Mouse (Mus musculus): ENCODE measurements around the gene Drg1. TPM values are rescaled to one million over a fixed set of nuclear protein-coding genes. Genes with fewer than 3 reads are reported as not detected.

Drg1 gene
- polyA plus RNA-seq, 1 experiment from 2014 or later = 232 TPM

- ATAC-seq (ENCODE audit: insufficient read depth, low FRiP score, low read depth) = peak; percentile 17
Observed at GRCm38 (mm10) chr11:3288521-3289301, 22.5 kb upstream of the Drg1 start, which contains the start of gene Patz1. Patz1 (plus strand) TSS chr11:3288874.

GRCm38 (mm10) chr11:3287921-3288320, 21.7 kb upstream of the Drg1 start:
- peak overlapping the region; percentile 85; the same call in 1 of the 2 replicates for H3K4me3 ChIP-seq (replicated peaks)
- ATAC-seq (ENCODE audit: insufficient read depth, low FRiP score, low read depth) = no peak

More at GRCm38 (mm10) chr11:3288521-3289301, 22.5 kb upstream of the Drg1 start, which contains the start of gene Patz1:
- Histone ChIP-seq H3K9ac (peak within 1 kb of the TSS; percentile 92), H3K27me3 (replicated peaks) (no peaks in the 10 kb centered on the region), H3K9me3 (no peaks in the 10 kb centered on the region), H3K4me2 (peak within 1 kb of the TSS; percentile 90), H3K4me3 (replicated peaks) (peak within 1 kb of the TSS; percentile 85), H3K27ac (peak within 1 kb of the TSS; percentile 100), H3K4me1 (peaks cover 36% of the 10 kb centered on the region), H3K36me3 (peaks cover 4% of the 10 kb centered on the region; the same call in 1 of the 2 replicates)
- WGBS = under 1% methylated on average over 41 of the region's 41 CpGs

DNA sequence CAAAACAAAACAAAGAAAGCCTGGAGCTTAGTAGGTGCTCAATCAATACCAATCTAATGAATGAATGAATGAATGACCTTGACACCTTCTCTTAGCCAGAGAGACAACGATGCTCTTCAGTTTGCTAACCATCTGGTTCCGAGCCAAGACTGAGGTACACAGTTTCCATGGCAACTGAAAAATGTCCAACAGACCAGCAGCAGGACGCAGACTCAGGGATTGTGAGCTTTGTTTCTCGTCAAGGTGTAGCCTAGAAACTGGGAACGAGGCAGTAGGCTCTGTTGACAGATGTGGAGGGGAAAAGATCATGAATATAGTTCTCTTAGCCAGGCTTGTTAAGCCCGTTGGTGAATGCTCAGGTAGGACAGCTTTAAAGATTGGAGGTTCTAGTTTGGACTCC, 20.9 kb upstream of the Drg1 start:
- peaks cover 24% of the 10 kb centered on the region for H3K4me1 ChIP-seq
- no peak overlapping the region for H3K27ac ChIP-seq
- WGBS = 28% methylated on average over 6 of the region's 6 CpGs
- H3K9me3 ChIP-seq = no peaks in the 10 kb centered on the region
- no peak overlapping the region for H3K9ac ChIP-seq
- no peaks in the 10 kb centered on the region for H3K27me3 ChIP-seq (replicated peaks)
- H3K36me3 ChIP-seq = no peaks in the 10 kb centered on the region
- no peak overlapping the region for H3K4me3 ChIP-seq (replicated peaks)
- no peak for ATAC-seq (ENCODE audit: insufficient read depth, low FRiP score, low read depth)
- no peak overlapping the region for H3K4me2 ChIP-seq

More at GRCm38 (mm10) chr11:3287921-3288320, 21.7 kb upstream of the Drg1 start:
- Histone ChIP-seq H3K36me3 (no peaks in the 10 kb centered on the region), H3K4me1 (peaks cover 28% of the 10 kb centered on the region), H3K4me2 (peak overlapping the region; percentile 90), H3K27me3 (replicated peaks) (no peaks in the 10 kb centered on the region), H3K9me3 (no peaks in the 10 kb centered on the region), H3K27ac (no peak overlapping the region; the same call in 1 of the 2 replicates), H3K9ac (no peak overlapping the region)
- WGBS = 65% methylated on average over 5 of the region's 5 CpGs

GRCm38 (mm10) chr11:3285940-3286339, 19.7 kb upstream of the Drg1 start:
- Histone ChIP-seq H3K9me3 (no peaks in the 10 kb centered on the region), H3K4me1 (peaks cover 18% of the 10 kb centered on the region; the same call in 1 of the 2 replicates), H3K9ac (no peak overlapping the region), H3K27me3 (replicated peaks) (no peaks in the 10 kb centered on the region), H3K36me3 (no peaks in the 10 kb centered on the region), H3K27ac (no peak overlapping the region), H3K4me2 (no peak overlapping the region), H3K4me3 (replicated peaks) (no peak overlapping the region)
- WGBS = 85% methylated on average over 3 of the region's 3 CpGs
- no peak for ATAC-seq (ENCODE audit: insufficient read depth, low FRiP score, low read depth)

DNA sequence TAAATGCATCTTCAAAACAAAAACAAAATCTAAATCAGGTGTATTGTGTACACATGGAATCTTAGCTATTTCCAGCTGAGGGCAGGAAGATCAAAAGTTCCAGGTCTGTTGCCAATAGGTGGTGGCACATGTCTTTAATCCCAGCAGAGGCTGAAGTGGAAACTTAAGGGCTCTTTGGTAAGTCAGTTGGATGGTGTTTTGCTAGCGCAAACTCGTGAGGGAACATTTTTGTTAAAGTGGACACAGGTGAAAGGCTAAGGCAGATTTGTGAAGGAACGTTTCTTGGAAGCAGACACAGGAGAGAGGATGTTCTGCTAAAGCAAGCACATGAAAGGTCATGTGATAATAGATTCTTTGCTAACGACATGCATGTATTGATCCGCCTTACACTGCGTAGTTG, 17.4 kb upstream of the Drg1 start:
- no peak overlapping the region for H3K4me2 ChIP-seq
- WGBS = 89% methylated on average over 6 of the region's 6 CpGs
- no peak for ATAC-seq (ENCODE audit: insufficient read depth, low FRiP score, low read depth)
- H3K4me3 ChIP-seq (replicated peaks) = no peak overlapping the region
- no peak overlapping the region for H3K27ac ChIP-seq
- H3K9ac ChIP-seq = no peak overlapping the region
- H3K27me3 ChIP-seq (replicated peaks) = no peaks in the 10 kb centered on the region
- H3K9me3 ChIP-seq = no peaks in the 10 kb centered on the region
- H3K4me1 ChIP-seq = peaks cover 13% of the 10 kb centered on the region; the same call in 1 of the 2 replicates
- no peaks in the 10 kb centered on the region for H3K36me3 ChIP-seq

DNA sequence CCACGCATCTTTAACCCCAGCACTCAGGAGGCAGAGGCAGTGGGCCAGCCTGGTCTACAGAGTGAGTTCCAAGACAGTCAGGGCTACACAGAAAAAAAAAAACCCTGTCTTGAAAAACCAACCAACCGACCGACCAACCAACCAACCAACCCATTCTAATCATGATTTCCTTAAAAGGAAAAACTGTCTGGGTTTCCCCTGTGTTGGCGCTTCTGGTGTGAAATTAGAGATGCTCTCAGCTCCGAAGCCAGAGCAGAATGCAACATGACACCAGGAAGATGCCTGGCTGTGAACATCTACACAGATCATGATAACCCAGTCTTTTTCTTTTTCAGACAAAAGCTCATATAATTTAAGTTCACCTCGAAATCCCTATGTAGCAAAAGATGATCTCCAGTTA, 16.7 kb upstream of the Drg1 start:
- no peak overlapping the region for H3K4me2 ChIP-seq

GRCm38 (mm10) chr11:3279729-3280128, 13.5 kb upstream of the Drg1 start:
- H3K4me1 ChIP-seq = no peaks in the 10 kb centered on the region
- no peaks in the 10 kb centered on the region for H3K27me3 ChIP-seq (replicated peaks)
- no peak overlapping the region for H3K9ac ChIP-seq
- H3K4me3 ChIP-seq (replicated peaks) = no peak overlapping the region
- WGBS = 68% methylated on average over 2 of the region's 2 CpGs
- H3K27ac ChIP-seq = no peak overlapping the region
- no peak for ATAC-seq (ENCODE audit: insufficient read depth, low FRiP score, low read depth)
- H3K9me3 ChIP-seq = no peaks in the 10 kb centered on the region
- no peak overlapping the region for H3K4me2 ChIP-seq
- no peaks in the 10 kb centered on the region for H3K36me3 ChIP-seq

More for the DNA sequence above, 16.7 kb upstream of the Drg1 start:
- H3K9ac ChIP-seq = no peak overlapping the region
- H3K27ac ChIP-seq = no peak overlapping the region
- H3K4me1 ChIP-seq = 0 out of 2 replicates have a peak, but pooled peaks cover 6% of the 10 kb centered on the region
- ATAC-seq (ENCODE audit: insufficient read depth, low FRiP score, low read depth) = no peak
- no peaks in the 10 kb centered on the region for H3K27me3 ChIP-seq (replicated peaks)
- H3K9me3 ChIP-seq = no peaks in the 10 kb centered on the region
- no peak overlapping the region for H3K4me3 ChIP-seq (replicated peaks)
- 78% methylated on average over 6 of the region's 6 CpGs for WGBS
- H3K36me3 ChIP-seq = no peaks in the 10 kb centered on the region

GRCm38 (mm10) chr11:3278351-3278750, 12.1 kb upstream of the Drg1 start:
- no peaks in the 10 kb centered on the region for H3K36me3 ChIP-seq
- no peaks in the 10 kb centered on the region for H3K4me1 ChIP-seq
- H3K27ac ChIP-seq = no peak overlapping the region
- no peak overlapping the region for H3K9ac ChIP-seq
- no peak overlapping the region for H3K4me3 ChIP-seq (replicated peaks)
- no peak overlapping the region for H3K4me2 ChIP-seq
- H3K9me3 ChIP-seq = no peaks in the 10 kb centered on the region
- no peak for ATAC-seq (ENCODE audit: insufficient read depth, low FRiP score, low read depth)
- no peaks in the 10 kb centered on the region for H3K27me3 ChIP-seq (replicated peaks)
- 60% methylated on average over 5 of the region's 5 CpGs for WGBS

DNA sequence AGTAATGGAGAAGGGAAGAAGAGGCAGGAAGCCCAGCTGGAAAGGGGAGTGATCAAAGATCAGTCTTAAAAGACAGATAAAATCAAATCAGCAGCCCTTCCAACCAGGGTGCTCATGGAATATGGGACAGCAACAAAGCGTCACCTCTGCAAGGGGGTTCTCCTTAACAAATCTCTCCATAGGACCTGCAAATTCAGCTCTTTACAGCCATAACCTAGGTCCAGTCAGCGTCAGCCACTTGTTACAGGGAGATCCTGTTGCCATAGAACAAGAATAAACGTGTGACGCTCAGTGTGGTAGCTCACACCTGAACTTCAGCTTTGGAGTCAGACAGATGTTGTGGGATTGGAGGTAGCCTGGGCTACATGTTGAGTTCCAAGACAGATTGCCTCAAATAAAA, 3.0 kb upstream of the Drg1 start:
- H3K36me3 ChIP-seq = no peaks in the 10 kb centered on the region
- H3K27ac ChIP-seq = no peak overlapping the region
- 38% methylated on average over 4 of the region's 4 CpGs for WGBS
- H3K9me3 ChIP-seq = no peaks in the 10 kb centered on the region
- no peak overlapping the region for H3K9ac ChIP-seq
- no peak overlapping the region for H3K4me2 ChIP-seq
- H3K4me1 ChIP-seq = peaks cover 8% of the 10 kb centered on the region
- no peak overlapping the region for H3K4me3 ChIP-seq (replicated peaks)
- no peaks in the 10 kb centered on the region for H3K27me3 ChIP-seq (replicated peaks)
- no peak for ATAC-seq (ENCODE audit: insufficient read depth, low FRiP score, low read depth)

DNA sequence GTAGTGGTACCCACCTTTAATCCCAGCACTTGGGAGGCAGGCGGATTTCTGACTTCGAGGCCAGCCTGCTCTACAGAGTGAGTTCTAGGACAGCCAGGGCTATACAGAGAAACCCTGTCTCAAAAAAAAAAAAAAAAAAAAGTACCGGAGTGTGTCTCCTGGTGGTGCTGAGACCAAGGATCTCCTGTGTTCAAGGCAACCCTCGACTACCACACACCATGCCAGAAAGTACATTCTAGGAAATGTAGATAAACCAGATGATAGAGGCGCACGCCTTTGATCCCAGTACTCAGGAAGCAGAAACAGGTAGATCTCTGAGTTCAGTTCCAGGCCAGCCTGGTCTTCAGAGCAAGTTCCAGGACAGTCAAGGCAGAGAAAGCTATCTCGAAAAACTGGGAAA, 918 bp upstream of the Drg1 start:
- H3K27ac ChIP-seq = peak overlapping the region; percentile 89; the same call in 1 of the 2 replicates
- 44% methylated on average over 7 of the region's 7 CpGs for WGBS
- H3K36me3 ChIP-seq = peaks cover 7% of the 10 kb centered on the region
- H3K4me2 ChIP-seq = peak overlapping the region; percentile 52
- peak overlapping the region; percentile 51; the same call in 1 of the 2 replicates for H3K9ac ChIP-seq
- ATAC-seq (ENCODE audit: insufficient read depth, low FRiP score, low read depth) = no peak
- H3K4me3 ChIP-seq (replicated peaks) = peak overlapping the region; percentile 94
- H3K4me1 ChIP-seq = peaks cover 8% of the 10 kb centered on the region
- H3K9me3 ChIP-seq = no peaks in the 10 kb centered on the region
- no peaks in the 10 kb centered on the region for H3K27me3 ChIP-seq (replicated peaks)

DNA sequence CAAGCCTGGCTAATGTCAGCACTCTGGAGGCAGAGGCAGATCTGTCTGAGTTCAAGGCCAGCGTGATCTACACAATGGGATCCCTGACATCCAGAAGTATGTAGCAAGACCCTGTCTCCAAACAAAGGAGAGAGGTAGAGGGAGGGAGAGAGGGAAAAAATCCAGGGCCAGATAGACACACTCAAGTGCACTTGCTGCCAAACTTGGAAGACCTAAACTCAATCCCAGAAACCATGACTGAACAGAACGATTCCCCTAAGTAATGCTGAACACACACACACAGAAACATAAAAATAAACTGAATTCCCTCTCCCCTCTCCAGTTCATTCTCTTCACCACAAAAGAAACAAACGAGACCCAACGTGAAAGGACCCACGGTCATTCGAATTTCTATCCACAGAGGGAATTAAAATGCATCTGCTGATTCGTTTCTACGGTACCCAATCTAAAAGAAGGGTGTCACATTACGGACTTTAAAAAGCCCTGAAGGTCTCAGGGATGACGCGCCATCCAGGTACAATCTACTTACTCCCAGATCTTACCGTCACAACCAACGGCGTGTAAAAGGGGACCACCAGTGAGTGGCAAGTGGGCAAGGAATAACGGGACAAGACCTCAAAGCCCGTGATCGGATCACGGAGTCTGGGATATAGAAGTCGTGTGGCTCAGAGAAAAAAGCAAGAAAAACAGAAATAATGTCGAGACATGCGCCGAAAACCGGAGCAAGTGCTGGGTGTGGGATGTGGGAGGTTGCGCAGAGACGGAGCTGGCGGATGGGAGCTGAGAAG, 730 bp downstream of the Drg1 start:
- H3K4me2 ChIP-seq = peak overlapping the region; percentile 71
- H3K4me1 ChIP-seq = peaks cover 8% of the 10 kb centered on the region
- ATAC-seq (ENCODE audit: insufficient read depth, low FRiP score, low read depth) = no peak
- peak overlapping the region; percentile 94 for H3K4me3 ChIP-seq (replicated peaks)
- 1% methylated on average over 26 of the region's 26 CpGs for WGBS
- H3K27me3 ChIP-seq (replicated peaks) = no peaks in the 10 kb centered on the region
- H3K9me3 ChIP-seq = no peaks in the 10 kb centered on the region
- H3K27ac ChIP-seq = peak overlapping the region; percentile 89
- H3K36me3 ChIP-seq = peaks cover 19% of the 10 kb centered on the region
- peak overlapping the region; percentile 98 for H3K9ac ChIP-seq

DNA sequence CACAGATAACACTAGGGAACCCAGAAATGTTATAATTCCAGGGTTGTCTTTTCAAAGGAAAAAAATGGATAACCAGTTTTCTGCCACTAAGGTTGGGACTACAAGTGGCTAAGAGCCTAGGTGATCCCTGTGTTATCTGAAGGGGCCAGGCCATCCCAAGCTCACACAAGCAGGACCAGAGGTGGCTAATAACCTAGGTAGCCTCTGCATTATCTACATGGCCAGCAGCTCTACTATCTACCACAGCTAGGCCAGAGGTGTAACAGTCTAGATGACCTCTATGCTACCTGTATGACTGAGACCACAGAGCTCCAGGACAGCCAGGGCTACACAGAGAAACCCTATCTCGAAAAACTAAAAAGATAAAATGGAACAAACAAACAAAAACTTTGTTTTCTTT, 6.7 kb downstream of the Drg1 start:
- no peak overlapping the region for H3K9ac ChIP-seq

More for the DNA sequence above, 6.7 kb downstream of the Drg1 start:
- WGBS = 97% methylated on average over 1 of the region's 1 CpGs
- peaks cover 28% of the 10 kb centered on the region for H3K36me3 ChIP-seq
- no peaks in the 10 kb centered on the region for H3K9me3 ChIP-seq
- no peak overlapping the region for H3K4me3 ChIP-seq (replicated peaks)
- no peak overlapping the region for H3K27ac ChIP-seq
- H3K4me1 ChIP-seq = no peaks in the 10 kb centered on the region; the same call in 1 of the 2 replicates
- no peak overlapping the region for H3K4me2 ChIP-seq
- no peaks in the 10 kb centered on the region for H3K27me3 ChIP-seq (replicated peaks)
- ATAC-seq (ENCODE audit: insufficient read depth, low FRiP score, low read depth) = no peak

Measured in stomach, embryonic 15.5 days (tissue).